Mouse (Mus musculus): ENCODE data around the gene Flnb.

Gene Flnb

DNA sequence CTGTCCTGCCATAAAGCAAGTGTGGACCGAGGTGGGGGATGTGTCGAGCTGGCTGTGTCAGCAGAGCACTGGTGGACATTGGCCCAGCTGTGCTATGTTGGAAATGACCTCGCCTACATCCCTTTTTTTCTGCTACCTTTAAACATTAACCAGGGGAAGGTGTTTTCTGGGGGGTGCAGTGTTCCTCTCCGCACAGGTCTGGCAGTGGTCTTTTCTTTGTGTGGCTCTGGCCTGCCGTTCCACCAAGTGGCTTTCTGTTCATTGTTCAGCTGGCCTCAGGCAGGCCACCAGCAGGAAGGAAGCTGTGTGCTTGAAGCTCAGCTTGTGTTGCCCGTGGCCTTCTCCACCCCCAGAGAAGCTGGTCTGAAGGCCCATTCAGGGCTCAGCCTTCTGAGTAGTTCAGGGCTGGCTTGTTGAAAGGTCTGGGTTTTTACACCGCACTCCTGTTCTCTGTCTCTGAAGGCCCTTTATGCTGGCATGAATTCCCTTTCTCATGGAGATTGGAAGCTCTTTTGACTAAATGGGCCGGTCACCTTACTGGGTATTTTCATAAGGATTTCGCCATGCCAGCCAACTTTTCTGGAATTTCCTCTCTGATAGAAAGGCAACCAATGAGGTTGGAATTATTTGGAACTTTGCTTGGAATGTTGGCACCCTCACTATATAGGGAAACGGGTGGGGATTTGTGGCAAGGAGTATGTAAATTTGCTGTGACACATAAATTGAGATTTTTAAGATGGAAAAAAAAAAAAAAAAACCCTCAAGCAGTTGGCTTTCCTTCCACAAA is 8.6 kb downstream of the Flnb start:
- no peak for DNase-seq (ENCODE audit: low spot score in 2 of 2)

GRCm38 (mm10) chr14:7829181-7829580 is 11.4 kb downstream of the Flnb start:
- DNase-seq (ENCODE audit: low spot score in 2 of 2), result no peak

DNA sequence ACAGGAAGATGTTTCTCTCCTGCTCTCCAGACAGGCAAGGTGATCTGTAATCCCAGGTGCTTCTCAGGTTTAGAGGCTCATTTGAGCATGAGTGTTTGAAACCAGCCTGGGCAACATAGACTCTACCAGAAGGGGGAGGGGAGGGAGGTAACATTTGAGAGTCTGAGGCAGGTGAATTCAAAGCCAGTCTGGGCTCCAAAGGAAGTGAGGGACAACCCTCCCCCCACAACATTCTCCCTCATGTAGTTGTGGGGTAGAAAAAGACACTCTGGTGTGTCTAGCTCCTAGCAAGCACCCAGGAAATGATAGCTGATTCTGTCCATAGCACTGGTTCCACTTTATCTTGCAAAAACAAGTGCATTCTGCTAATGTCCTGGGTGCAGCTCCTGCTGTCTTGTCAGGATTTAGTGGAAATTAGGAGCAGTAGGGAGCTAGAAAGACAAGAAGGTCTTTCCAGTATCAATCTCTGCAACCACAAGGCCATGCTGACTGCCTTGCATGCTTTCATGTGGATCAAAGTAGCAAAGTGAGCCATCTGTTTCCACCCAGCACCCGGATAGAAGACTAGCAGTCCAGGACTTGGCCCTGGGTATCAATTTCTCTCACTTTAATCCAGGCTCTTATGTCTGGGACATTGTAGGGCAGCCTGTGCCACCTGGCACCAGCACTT is 14.1 kb downstream of the Flnb start:
- no peak for DNase-seq (ENCODE audit: low spot score in 2 of 2)

- no peak for DNase-seq (ENCODE audit: low spot score in 2 of 2)
Observed at GRCm38 (mm10) chr14:7832440-7832783, 14.7 kb downstream of the Flnb start.

DNA sequence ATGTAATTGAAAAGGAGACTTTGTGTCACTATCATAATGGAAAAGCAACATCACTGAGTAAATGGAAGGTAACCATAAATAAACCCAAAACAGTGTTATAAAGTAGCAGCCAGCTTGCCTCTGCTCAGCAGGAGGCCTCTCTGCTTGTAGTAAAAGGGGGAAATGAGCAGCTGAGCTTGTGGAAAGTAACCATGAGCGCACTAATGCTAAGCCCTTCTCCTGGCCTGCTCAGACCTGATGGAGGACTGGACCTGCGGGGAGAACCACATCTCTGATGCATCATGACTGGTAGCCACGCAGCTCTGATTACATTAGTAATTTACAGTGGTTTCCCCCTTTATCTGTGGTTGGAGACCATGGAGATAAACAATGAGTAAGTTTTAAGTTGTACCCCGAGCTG is 15.7 kb downstream of the Flnb start:
- DNase-seq (ENCODE audit: low spot score in 2 of 2), result no peak

GRCm38 (mm10) chr14:7838564-7839089 is 20.9 kb downstream of the Flnb start:
- no peak for DNase-seq (ENCODE audit: low spot score in 2 of 2)

- DNase-seq (ENCODE audit: low spot score in 2 of 2), result no peak
Observed at GRCm38 (mm10) chr14:7839950-7840514, 22.3 kb downstream of the Flnb start.

DNA sequence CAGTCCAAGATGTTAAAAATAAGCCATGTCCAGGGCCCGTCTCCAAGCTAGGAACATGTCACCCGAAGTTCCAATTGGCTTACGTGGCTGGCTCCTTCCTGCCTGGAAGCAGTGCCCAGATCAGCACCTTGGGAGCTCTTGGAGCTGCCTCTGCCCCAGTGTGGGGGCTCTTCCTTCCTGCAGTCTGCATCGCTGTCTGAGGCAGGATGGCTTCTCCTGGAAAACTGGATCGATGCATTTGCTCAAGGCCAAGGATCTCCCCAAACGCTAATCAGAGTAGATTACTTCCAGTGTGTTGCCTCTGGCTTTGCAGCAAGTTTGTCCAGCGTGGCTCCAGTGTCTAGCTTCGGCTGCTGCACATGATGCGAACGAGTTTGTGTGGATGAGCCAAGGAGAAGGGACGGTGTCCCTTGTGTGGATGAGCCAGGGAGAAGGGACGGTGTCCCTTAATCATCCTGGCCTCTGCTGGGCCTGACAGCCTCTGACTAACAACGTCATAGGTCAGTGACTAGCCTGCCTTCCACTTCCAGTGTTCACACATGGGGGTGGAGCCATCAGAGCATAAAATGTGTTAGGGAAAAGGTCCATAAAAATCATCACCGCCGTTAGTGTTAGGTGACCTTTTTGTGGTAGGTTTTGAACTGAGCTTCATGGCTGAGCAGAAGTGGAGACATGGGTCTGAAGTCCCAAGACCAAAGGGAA is 25.0 kb downstream of the Flnb start:
- no peak for DNase-seq (ENCODE audit: low spot score in 2 of 2)

- DNase-seq (ENCODE audit: low spot score in 2 of 2), result no peak
Observed at GRCm38 (mm10) chr14:7846696-7847095, 28.9 kb downstream of the Flnb start.

- DNase-seq (ENCODE audit: low spot score in 2 of 2), result no peak
Observed at GRCm38 (mm10) chr14:7847746-7848232, 30.0 kb downstream of the Flnb start.

GRCm38 (mm10) chr14:7850913-7851312 is 33.2 kb downstream of the Flnb start:
- no peak for DNase-seq (ENCODE audit: low spot score in 2 of 2)

GRCm38 (mm10) chr14:7851543-7852065 is 33.8 kb downstream of the Flnb start:
- DNase-seq (ENCODE audit: low spot score in 2 of 2), result no peak

DNA sequence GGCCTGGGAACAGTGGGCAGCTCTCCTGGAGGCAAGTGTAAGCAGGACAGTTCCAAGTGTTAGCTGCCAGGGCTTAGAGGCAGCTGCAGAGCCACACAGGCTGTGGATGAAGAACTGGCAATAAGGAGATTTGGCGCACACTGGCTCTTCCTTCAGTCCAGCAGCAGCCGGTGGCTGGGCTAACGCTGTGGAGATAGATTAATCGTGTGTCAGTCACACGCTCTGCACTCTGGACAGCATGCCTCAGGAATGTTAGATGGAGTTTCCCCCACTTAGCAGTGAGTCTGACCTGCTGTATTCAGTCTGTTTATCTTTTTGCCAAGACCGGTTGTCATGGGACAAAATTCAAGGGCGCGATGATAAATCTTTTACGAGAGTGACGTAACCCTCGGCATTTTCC is 35.9 kb downstream of the Flnb start:
- DNase-seq (ENCODE audit: low spot score in 2 of 2), result no peak

- no peak for DNase-seq (ENCODE audit: low spot score in 2 of 2)
Observed at GRCm38 (mm10) chr14:7854366-7854765, 36.6 kb downstream of the Flnb start.

GRCm38 (mm10) chr14:7855101-7855500 is 37.3 kb downstream of the Flnb start:
- DNase-seq (ENCODE audit: low spot score in 2 of 2), result no peak

- DNase-seq (ENCODE audit: low spot score in 2 of 2), result no peak
Observed at GRCm38 (mm10) chr14:7855501-7855900, 37.7 kb downstream of the Flnb start.

DNA sequence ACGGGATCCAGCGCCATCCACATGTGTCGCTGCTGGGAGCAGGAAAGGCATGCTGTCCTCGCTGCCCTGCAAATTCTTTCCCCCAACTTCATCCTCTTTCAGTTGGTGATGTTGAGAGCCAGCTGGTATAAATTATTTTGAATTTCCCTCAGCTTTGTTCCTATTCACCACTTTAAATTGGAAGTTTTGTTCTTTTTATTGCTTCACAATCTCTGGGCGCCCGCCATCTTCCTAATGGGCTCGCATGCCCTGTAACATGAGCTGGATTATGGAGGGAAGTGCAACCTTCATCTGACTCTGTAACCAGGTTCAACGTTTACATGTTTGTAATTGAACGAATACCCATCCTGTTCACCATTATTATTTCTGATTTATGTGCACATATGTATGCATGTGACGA is 38.6 kb downstream of the Flnb start:
- DNase-seq (ENCODE audit: low spot score in 2 of 2), result no peak

GRCm38 (mm10) chr14:7857835-7858234 is 40.1 kb downstream of the Flnb start:
- no peak for DNase-seq (ENCODE audit: low spot score in 2 of 2)

DNA sequence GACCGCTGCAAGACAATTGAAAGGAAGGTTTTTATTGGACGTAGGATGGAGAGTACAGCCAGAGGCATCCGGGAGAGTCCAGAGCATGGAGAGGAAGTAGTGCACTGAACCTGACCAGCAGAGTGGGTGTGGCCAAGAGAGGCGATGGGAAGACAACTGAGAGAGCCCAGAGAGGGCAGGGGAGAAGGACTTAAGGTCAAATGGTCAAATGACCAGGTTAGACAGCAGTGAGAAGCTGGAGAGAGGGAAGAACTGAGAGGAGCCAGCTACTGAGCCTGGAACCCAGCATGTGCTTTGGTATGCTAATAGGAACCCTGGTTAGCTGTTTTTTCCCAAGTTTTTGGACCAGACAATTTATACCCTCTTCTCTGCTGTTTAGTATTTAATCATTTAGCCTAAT is 40.7 kb downstream of the Flnb start:
- no peak for DNase-seq (ENCODE audit: low spot score in 2 of 2)

GRCm38 (mm10) chr14:7860525-7861154 is 42.9 kb downstream of the Flnb start:
- DNase-seq (ENCODE audit: low spot score in 2 of 2), result no peak

DNA sequence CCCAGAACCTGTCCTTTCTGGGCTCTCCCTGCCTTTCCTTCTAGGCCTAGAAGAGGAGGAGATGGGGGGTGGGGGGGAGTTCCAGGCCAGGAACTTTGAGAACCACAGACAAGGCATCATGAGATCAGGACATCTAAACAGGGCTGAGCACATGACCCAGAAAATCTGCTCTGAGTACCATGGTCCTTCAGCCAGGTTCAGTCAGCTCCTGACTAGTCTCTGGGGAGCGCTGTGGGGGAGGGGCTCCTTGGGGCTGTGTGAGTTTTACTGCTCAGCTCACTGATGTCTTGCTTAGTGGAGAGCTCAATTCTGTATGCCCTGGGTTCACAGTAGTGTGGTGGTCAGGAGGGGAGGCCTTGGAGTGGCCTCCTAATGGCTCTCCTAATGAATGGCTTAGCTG is 43.5 kb downstream of the Flnb start:
- DNase-seq (ENCODE audit: low spot score in 2 of 2), result no peak

Data from thymus, postnatal 10 days (tissue).